Mouse (Mus musculus): ENCODE data around the gene Samhd1.
"Not testable (repeated sequence)": the region's sequence is repeated elsewhere in the genome, so short reads cannot be mapped to it uniquely, and the experiment has no call there.

Gene Samhd1

DNA sequence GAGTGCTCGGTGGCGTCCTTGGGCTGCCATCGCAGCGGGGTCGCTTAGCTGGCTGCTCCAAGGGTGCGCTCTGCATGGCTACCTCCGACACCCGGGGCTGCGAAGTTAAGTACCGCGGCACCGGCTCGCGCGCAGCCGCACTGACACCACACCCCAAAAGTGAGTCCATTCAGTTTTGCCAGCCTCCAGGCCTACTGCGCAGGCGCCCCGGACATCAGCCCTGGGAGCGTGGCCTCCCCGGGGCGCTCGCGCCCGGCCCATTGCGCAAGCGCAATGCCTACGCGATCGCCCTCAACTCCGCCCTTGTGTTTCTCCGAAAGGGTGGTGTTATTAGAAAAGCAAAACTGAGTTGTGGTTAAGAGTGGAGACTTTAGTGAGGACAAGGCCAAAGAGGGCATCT lies at the start of gene Samhd1:
Samhd1 (minus strand) TSS at position 252 of the 400 bp plus-strand sequence.
- DNase-seq (ENCODE audit: low spot score): peak; percentile 94

DNA sequence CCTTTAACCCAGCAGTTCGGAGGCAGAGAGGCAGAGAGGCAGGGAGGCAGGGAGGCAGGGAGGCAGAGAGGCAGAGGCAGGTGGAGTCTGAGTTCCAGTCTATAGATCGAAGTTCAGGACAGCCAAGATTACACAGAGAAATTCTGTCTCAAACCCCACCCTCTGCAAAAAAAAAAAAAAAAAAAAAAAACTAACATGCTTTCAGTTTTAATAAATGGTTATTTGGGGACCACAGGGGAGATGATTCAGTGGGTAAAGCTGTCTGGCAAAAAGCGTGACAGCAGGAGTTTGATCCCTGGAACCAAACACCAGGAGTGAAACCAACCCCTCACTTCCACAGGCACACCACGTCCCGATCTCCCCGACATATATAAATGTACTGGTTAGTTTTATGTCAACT lies 43.1 kb upstream of the Samhd1 start:
- no peak for DNase-seq (ENCODE audit: low spot score)

DNA sequence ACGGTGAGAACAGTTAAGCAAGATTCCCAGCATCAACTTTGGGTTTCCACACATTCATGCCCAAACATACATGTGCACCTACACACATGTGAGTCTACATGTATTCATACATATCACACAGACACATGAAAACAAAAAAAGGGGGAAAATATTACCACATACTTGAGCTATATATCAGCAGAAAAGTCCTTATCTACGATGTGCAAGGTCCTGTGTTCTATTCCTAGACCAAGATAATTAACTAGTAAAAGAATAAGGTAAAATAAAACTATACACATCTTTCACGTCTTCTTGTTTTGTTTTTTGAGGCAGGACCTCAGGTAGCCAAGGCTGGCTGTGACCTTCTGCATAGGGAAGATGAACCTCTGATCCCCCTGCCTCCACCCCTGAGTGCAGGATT lies 41.2 kb upstream of the Samhd1 start:
- no peak for DNase-seq (ENCODE audit: low spot score)

DNA sequence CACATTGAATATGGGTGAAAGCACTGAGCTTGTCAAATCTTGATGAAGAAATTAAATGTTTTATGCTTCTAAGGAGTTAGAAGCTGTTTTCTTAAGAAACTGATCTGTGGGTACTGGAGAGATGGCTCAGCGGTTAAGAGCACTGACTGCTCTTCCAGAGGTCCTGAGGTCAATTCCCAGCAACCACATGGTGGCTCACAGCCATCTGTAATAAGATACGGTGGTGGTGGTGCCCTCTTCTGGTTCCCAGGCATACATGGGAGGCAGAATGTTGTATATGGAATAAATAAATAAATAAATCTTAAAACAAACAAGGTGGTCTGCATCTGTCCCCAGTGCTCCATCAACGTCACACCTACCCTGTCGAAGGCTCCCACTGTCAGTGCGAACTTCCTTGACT lies 39.4 kb upstream of the Samhd1 start:
- DNase-seq (ENCODE audit: low spot score): no peak

DNA sequence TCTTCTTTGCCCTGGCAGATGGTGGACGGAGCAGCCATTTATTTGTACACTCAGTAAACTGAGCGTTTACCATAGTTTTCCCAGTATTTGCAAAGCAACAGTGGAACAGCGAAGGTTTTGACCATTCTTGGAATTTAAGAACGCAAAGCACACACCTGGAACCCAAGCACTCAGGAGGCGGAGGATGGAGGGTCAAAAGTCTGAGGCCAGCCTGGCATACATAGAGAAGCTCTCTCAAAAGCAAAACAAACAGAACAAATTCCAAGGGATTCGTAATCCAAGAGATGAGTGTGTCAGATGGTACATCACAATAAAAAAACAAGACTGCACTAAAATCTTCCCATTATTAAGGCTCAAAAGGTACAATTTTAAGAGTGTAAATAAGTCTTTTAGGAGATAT lies 38.5 kb upstream of the Samhd1 start:
- no peak for DNase-seq (ENCODE audit: low spot score)

DNA sequence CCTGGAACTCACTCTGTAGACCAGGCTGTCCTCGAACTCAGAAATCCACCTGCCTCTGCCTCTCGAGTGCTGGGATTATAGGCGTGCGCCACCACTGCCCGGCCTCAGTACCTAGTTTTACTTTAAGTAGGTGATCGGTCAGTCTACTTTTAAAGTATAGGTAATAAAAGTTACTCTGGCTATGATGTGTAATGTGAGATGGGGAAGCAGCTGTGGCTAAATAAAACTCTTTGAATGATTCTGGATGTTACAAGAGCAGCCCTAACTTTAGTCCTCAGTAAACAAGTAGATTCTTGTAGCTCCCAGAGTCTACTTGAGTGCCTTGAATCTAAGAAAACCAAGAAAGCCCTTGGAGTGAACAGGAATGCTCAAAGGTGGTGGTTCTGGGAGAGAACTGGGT lies 37.9 kb upstream of the Samhd1 start:
- DNase-seq (ENCODE audit: low spot score): no peak

DNA sequence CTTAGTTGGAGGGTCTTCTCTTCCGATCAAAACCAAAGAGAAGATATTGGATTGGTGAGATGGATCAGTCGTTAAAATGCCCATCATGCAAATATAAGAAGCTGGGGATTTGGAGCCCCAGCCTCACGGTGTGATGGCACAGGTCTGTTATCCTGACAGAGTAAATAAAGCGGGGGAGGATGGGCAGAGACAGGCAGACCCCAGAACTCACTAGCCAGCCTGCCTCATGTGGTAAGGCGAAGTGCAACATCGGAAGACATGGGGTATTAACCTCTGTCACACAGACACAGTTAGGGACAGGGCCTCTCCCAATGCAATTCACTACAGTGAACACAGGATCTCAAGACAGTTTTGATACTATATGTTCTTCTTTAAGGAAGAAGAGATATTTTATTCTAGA lies 35.6 kb upstream of the Samhd1 start:
- no peak for DNase-seq (ENCODE audit: low spot score)

DNA sequence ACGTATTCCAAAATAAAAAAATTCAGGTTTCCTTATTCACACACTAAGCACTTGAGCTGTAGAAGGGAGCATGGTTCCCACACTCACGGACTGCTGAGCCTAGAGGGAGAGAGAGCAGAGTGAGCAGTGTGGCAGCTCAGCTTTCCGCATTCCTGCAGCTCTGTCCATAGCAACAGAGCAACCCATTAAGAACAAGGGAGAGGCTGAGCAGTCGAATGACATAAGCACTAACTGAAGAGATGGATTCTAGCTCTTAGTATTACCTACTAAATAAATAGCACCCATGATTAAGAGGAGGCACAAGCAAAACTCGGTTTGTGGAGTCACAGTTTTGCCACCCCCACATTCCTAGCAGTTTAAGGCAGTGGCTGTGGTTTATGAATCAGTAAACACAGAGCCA lies 35.1 kb upstream of the Samhd1 start:
- DNase-seq (ENCODE audit: low spot score): no peak

DNA sequence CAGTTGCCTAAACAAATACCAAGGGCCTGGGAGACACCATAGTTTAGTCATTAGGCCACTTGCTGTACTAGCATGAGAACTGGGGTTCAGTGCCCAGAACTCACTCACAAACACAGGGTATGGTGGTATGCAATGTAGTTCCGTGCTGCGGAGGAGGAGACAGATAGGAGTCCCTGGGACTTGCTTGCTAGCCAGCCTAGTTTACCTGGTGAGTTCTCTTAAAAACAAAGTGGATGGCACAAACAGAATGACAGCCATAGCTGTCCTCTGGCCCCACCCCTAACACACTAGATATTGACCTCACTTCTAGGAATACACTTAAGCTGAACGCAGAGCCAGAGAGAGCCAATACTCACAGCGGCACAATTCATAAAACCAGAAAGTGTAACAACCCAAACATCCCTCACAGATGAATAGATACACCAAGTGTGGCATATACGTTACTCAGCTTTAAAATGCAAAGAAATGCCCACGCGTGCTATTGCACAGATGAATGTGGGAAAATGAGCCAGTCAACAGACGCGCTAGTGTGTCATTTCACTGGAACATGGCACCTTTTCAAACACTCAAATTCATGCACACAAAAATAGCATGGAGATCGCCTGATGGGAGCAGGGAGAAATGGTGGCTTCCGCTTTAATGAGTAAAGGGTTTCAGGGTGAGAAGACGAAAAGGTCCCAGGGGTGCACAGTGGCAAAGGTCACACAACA lies 31.5 kb upstream of the Samhd1 start:
- DNase-seq (ENCODE audit: low spot score): no peak

DNA sequence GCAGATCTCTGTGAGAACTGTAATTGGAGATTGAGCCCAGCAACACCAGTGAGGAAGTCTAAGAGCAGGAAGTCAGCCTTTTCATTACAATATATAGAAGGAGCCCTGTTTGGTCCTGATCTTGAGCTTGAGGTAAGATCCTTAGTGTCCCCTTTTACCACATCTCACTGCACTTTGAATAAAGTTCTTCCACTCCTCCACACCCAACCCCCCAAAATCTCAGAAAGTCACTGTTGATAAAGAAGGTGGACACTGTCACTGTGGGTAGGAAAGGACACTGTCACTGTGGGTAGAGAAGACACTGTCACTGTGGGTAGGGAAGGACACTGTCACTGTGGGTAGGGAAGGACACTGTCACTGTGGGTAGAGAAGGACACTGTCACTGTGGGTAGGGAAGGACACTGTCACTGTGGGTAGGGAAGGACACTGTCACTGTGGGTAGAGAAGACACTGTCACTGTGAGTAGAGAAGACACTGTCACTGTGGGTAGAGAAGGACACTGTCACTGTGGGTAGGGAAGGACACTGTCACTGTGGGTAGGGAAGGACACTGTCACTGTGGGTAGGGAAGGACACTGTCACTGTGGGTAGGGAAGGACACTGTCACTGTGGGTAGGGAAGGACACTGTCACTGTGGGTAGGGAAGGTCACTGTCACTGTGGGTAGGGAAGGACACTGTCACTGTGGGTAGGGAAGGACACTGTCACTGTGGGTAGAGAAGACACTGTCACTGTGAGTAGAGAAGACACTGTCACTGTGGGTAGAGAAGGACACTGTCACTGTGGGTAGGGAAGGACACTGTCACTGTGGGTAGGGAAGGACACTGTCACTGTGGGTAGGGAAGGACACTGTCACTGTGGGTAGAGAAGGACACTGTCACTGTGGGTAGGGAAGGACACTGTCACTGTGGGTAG lies 30.5 kb upstream of the Samhd1 start:
- not testable (repeated sequence) for DNase-seq (ENCODE audit: low spot score)

DNA sequence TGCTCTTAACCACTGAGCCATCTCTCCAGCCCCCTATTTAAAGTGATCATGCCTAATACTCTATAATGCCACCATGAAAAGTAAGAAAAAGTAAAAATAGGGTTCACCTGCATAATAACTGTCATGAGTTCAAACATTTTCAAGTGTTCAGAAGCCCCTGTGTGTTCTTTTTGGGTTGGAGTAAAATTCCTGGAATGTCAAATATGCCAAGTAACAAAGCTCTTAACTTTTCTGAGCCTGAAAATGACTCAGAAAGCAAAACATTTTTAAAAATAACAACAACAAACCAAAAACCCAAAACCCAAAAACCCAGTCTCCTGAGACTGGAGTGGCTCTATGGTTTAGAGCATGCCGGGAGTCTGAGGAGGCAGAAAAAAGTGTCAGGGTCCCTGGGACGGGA lies 29.0 kb upstream of the Samhd1 start:
- no peak for DNase-seq (ENCODE audit: low spot score)

DNA sequence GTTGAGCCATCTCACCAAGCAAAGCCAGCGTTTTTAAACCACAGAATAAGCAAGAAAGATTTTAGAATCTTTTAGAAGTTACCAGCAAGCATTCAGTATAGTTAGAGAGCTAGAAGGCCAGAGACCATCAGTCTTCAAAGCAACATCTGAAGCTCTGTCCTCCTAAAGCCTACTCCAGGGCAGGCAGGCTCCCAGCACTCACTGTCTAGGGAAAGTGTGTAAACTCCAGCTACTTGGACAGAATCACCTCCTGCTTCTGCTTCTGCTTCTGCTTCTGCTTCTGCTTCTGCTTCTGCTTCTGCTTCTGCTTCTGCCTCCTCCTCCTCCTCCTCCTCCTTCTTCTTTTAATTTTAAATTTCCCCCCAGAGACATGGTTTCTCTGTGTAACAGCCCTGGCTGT lies 21.0 kb upstream of the Samhd1 start:
- DNase-seq (ENCODE audit: low spot score): no peak

DNA sequence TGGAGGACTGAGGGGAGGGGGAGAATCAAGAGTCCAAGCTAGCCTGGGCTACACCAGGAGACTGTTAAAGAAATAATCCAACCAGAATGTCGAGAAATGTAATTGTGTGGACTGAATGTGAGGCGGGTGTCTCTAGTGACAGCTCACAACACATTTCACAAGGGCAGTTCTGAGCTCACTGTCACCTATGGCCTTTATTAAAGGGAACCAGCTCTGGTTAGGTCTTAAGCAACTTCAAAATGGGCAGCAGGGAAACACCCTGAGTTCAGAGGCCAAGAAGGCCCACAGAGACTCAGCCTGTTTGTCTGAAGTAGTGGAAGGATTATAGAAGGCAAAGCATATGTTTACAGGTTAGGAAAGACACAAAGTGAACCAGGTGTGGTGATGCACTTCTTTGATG lies 18.2 kb upstream of the Samhd1 start:
- DNase-seq (ENCODE audit: low spot score): no peak

DNA sequence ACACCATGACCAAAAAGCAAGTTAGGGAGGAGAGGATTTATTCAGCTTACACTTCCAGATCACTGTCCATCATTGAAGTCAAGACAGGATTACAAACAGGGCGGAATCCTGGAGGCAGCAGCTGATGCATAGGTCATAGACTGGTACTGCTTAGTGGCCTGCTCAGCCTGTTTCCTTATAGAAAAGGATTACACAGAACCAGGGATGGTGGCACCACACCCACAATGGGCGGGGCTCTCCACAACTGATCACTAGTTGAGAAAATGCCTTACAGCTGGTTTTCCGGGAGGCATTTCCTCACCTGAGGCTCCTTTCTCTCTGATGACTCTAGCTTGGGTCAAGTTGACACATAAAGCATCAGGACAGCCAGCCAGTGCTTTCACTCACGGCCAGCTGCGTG lies 13.4 kb upstream of the Samhd1 start:
- DNase-seq (ENCODE audit: low spot score): no peak

DNA sequence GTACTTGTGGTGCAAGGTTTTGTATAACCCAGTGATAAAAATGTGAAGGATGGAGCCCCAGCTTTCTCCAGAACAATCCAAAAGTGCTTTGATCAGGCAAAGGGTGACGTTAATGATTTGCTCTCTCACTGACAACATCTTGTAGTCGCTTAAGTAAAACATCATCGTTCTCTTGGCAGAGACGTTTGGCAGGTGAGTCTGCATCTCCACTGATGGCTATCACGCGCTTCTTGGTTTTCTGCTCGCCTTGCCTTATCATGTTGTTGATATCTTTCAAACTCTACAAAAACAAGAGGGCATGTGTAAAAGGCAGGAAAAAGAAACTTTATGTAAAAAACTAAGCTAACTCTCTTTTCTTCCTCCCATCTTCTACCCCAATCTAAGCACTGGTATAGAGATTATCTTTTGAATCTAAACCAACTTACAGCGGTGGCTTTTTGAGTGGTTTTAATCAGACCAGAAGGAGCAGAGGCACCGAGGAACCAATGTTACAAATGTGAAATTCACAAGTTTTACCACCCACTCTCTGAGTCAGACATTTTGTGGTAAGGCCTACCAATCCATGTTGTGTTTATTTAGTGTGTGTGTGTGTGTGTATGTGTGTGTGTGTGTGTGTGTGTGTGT lies 12.4 kb upstream of the Samhd1 start:
- no peak for DNase-seq (ENCODE audit: low spot score)

DNA sequence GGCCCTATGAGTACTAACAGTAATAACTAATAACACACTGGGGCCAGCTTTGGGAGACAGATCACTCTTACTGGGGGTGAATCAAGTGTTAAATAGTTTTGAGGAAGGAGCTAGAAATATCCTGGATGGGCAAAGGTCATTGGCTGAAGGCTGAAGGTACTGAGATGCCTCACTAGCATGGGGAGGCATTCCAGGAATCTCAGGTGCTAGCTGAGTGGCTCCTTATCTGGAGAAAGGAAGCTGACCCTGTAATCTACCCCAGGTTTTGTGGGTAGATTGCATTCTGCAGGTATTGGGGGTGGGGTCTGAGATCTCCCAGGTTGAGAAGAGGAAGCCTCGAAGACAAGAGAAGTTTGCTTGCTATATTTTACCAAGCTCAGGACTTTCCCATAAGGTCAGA lies 10.1 kb upstream of the Samhd1 start:
- DNase-seq (ENCODE audit: low spot score): no peak

DNA sequence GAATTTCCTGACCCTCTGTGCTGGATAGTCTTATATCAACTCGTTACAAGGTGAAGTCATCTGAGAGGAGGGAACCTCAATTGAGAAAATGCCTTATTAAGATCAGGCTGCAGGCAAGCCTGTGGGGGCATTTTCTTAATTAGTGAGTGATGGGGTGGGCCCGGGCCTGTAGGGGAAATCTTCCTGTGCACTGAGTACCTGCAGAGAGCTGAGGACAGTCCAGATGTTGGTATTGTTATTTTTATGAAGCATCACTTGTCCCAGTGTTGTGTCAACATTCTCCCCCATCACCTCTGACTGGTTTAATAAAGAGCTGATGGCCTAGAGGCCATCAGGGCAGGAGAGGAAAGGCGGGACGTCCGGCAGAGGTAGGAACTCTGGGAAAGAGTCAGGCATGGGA lies 9.1 kb upstream of the Samhd1 start:
- DNase-seq (ENCODE audit: low spot score): no peak

DNA sequence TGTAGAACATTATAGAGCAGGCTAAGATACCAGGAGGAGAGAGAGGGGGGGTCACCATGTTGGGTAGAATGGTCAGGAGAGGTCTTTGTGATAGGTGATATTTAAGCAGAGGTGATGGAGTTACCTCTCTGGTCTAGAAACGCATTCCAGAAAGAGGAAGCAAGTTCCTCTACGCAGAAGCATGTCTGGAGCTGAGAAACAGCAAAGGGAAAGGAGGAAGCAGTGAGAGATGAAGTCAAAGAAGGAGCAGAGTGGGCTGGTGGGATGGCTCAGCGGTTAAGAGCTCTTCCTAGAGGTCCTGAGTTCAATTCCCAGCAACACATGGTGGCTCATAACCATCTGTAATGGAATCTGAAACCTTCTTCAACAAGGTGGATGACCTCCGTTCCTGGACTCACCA lies 6.9 kb upstream of the Samhd1 start:
- no peak for DNase-seq (ENCODE audit: low spot score)

DNA sequence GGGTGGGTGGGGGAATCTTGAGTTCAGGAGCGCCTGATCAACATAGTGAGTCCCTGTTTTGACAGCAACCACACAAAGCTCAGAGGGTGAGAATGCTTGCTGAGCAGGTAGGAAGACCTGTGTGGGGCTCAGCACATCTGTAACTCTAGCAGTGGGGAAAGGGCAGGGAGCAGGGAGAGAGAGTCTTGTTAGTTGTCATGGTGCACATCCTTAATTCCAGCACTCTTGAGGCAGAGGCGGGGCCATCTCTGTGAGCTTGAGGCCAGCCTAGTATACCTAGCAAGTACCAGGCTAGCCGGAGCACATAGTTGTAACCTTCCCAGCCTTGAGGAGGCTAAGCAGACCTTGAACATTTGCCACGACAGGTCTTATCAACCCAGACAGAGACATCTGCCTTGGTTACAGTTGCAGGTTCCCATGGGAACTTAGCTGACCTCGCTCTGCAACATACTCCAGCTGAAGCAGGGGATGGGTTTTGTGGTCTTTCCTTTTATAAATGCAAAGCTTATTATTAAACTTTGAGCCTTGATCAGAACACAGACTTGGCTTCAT lies 4.3 kb upstream of the Samhd1 start:
- no peak for DNase-seq (ENCODE audit: low spot score)

DNA sequence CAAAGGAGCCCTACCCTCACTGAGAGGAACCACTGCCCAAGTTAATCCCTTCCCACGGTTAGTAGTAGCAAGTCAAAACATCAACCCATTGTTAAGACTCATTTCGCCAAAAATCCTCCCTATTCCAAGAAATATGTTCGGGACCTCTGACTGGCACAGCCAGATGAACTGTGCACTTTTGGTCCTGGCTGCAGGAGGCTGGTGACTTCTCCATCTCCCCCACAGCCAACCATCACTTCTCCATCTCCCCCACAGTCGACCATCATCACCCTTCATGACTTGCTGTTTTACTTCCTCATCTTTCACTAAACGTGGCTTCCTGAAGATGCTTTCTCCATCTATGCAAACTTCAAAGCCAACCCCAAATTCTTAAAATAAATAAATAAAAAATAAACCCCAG lies 3.7 kb upstream of the Samhd1 start:
- DNase-seq (ENCODE audit: low spot score): no peak

DNA sequence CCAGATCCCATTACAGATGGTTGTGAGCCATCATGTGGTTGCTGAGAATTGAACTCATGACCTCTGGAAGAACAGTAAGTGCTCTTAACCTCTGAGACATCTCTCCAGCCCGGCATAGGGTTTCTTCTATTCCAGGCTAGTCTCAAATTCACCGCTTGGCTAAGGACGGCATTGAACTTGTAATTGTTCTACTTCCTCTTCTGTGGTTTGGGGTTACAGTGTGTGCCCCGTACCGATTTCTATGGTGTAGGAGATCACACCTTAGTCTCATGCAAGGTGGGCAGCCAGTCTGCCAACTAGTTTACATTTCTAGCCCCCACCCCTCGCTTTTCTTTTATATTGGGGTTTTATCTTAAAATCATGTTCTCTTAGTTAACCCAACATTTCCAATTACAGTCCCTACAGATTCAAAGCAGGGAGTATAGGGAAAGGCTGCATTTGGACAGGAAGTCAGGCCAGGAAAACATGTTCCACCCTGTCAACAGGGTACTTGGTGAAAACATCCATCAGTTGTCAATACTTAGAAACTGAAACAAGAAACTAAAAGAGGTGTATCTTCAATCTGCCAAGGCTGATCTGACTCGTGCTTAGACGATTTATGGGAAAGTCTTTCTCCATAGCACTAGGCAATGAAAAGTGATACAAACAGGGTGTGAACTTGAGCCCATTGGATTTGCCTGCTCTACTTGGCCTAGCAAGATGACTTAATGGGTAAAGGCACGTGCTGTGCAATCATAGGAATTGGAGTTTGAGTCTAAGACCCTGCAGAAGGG lies 3.1 kb upstream of the Samhd1 start:
- DNase-seq (ENCODE audit: low spot score): peak; percentile 15

DNA sequence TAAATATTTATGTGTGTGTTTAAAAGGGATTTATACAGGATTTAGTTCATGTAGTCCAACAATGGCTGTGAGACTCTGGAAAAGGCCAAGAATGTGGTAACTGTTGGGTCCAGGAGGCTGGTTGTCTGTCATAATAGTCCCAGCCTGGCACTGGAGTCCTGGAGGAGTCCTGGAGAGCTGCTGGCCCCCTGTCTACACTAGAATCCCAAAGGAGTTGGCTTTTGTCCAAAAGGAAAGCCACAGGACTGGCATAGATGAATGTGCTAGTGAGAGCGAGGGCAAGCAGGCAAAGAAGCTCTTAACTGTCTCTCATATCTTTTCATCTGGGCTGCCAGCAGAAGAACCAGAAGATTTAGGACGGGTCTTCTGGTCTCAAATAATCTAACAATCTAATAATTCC lies 1.6 kb upstream of the Samhd1 start:
- DNase-seq (ENCODE audit: low spot score): no peak

All from spleen, adult 12 weeks (tissue).